Mouse (Mus musculus): Measurements from ENCODE around the gene Igfbp5.

GRCm38 (mm10) chr1:72875708-72876107 lies 1.0 kb upstream of the Igfbp5 start:
- TF ChIP-seq CTCF (IDR thresholded peaks at IDR 0.05; ENCODE audit: low read depth, low read length) (no peak), EP300 (IDR thresholded peaks at IDR 0.05; ENCODE audit: insufficient read depth, low read depth, low read length) (no peak), POLR2A (IDR thresholded peaks at IDR 0.05; ENCODE audit: insufficient read depth, low read length) (no peak)
